Mouse (Mus musculus) forebrain, embryonic 11.5 days (tissue): ENCODE data around the gene Foxp1. TPM values are rescaled to one million over a fixed set of nuclear protein-coding genes. Genes with fewer than 3 reads are reported as not detected.

Experiments used
- ATAC-seq: fragments of 200-750 bp; cut with Nextera tagmentation; replicated peaks from 2 replicates; pipeline ENCODE4 v1.8.0; 2017; ENCODE audit warnings: moderate TSS enrichment; ENCODE audit not compliant: low FRiP score
- DNase-seq: peaks from one replicate; pipeline ENCODE4 v3.0.0-alpha.2; 2017; ENCODE audit warnings: low spot score
- H3K27ac ChIP-seq: fragments of 300-500 bp; sonication (generic); 2 replicates; pipeline ENCODE4 v1.5.1; 2014; ENCODE audit warnings: low read depth, low read length
- H3K27me3 ChIP-seq: fragments of 300-500 bp; sonication (generic); 2 replicates; pipeline ENCODE4 v1.6.1; 2014; ENCODE audit warnings: mild to moderate bottlenecking, low read length, mixed read lengths; ENCODE audit not compliant: control insufficient read depth, insufficient read depth
- H3K36me3 ChIP-seq: fragments of 300-500 bp; sonication (generic); 2 replicates; pipeline ENCODE4 v1.6.1; 2014; ENCODE audit warnings: mild to moderate bottlenecking, low read length, moderate library complexity, mixed read lengths; ENCODE audit not compliant: control insufficient read depth, insufficient read depth
- H3K4me1 ChIP-seq: fragments of 300-500 bp; sonication (generic); replicated peaks from 2 replicates; pipeline ENCODE4 v1.6.1; 2014; ENCODE audit warnings: low read length, mixed read lengths; ENCODE audit not compliant: control insufficient read depth, insufficient read depth
- H3K4me2 ChIP-seq: fragments of 300-500 bp; sonication (generic); 2 replicates; pipeline ENCODE4 v1.6.1; 2014; ENCODE audit warnings: low read depth, mild to moderate bottlenecking, low read length, moderate library complexity, mixed read lengths; ENCODE audit not compliant: severe bottlenecking
- H3K4me3 ChIP-seq: fragments of 300-500 bp; sonication (generic); 2 replicates; pipeline ENCODE4 v1.5.1; 2014; ENCODE audit warnings: low read depth, low read length
- H3K9ac ChIP-seq: fragments of 300-500 bp; sonication (generic); 2 replicates; pipeline ENCODE4 v1.6.1; 2014; ENCODE audit warnings: low read length
- H3K9me3 ChIP-seq: fragments of 300-500 bp; sonication (generic); 2 replicates; pipeline ENCODE4 v1.6.1; 2016; ENCODE audit warnings: low read length, mixed read lengths; ENCODE audit not compliant: control insufficient read depth
- WGBS: fragments of 180-500 bp; shearing (Covaris S2); extraction: QIAGEN DNeasy Blood & Tissue Kit; methylation state at CpG from one replicate; pipeline ENCODE4 v1.1.7; 2014; 5-methylcytosine and 5-hydroxymethylcytosine counted together
- polyA plus RNA-seq: library from polyadenylated mRNA; unstranded; fragments of >200 nt; fragmentation: Nextera tagmentation; extraction: Ambion mirVana; gene quantifications from 2 replicates; pipeline ENCODE4 v1.2.1, GENCODE M21; 2014

Foxp1 gene
- polyA plus RNA-seq, 1 experiment from 2014 or later = 91.5 TPM

GRCm38 (mm10) chr6:99354338-99354737, 168.2 kb downstream of the Foxp1 start:
- Histone ChIP-seq H3K36me3 (no peaks in the 10 kb centered on the region), H3K27ac (no peak overlapping the region), H3K27me3 (no peaks in the 10 kb centered on the region), H3K4me1 (no peaks in the 10 kb centered on the region), H3K4me2 (no peak overlapping the region), H3K9ac (no peak overlapping the region), H3K9me3 (no peaks in the 10 kb centered on the region), H3K4me3 (no peak overlapping the region)
- DNase-seq (no peak), ATAC-seq (no peak)
- 67% methylated on average over 2 of the region's 2 CpGs for WGBS

DNA sequence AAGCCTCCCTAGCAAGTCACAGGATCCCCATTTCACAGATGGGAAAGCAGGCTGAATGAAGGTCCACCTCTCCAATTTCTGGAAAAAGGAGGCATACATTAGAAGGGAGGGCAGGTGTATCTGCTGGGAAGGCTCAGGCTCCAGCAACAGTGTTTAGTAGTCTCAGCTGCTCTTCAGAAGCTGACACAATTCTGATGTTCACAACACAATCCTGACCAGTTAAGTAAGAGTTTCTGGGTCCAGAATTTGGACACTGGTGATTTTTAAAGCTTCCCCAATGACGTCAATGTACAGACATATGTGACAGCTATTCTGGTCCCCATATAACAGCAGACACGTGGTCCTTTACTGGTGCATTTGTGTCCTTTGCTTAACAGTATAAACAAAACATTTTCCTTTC, 169.1 kb downstream of the Foxp1 start:
- WGBS = 90% methylated on average over 2 of the region's 2 CpGs

GRCm38 (mm10) chr6:99350566-99350965, 172.0 kb downstream of the Foxp1 start:
- H3K4me1 ChIP-seq = no peaks in the 10 kb centered on the region
- no peak for ATAC-seq

More for the DNA sequence above, 169.1 kb downstream of the Foxp1 start:
- Histone ChIP-seq H3K4me1 (no peaks in the 10 kb centered on the region), H3K9ac (no peak overlapping the region), H3K9me3 (no peaks in the 10 kb centered on the region), H3K27ac (no peak overlapping the region), H3K4me3 (no peak overlapping the region), H3K4me2 (no peak overlapping the region), H3K36me3 (no peaks in the 10 kb centered on the region), H3K27me3 (no peaks in the 10 kb centered on the region)
- DNase-seq (no peak), ATAC-seq (no peak)

GRCm38 (mm10) chr6:99350156-99350555, 172.4 kb downstream of the Foxp1 start:
- Histone ChIP-seq H3K27ac (no peak overlapping the region), H3K9me3 (no peaks in the 10 kb centered on the region), H3K4me1 (no peaks in the 10 kb centered on the region), H3K27me3 (no peaks in the 10 kb centered on the region), H3K4me2 (no peak overlapping the region), H3K9ac (no peak overlapping the region), H3K4me3 (no peak overlapping the region), H3K36me3 (no peaks in the 10 kb centered on the region)
- WGBS = 93% methylated on average over 5 of the region's 5 CpGs
- DNase-seq (no peak), ATAC-seq (no peak)

More at GRCm38 (mm10) chr6:99350566-99350965, 172.0 kb downstream of the Foxp1 start:
- no peak overlapping the region for H3K4me2 ChIP-seq
- 90% methylated on average over 3 of the region's 3 CpGs for WGBS
- no peaks in the 10 kb centered on the region for H3K27me3 ChIP-seq
- no peak overlapping the region for H3K4me3 ChIP-seq
- H3K36me3 ChIP-seq = no peaks in the 10 kb centered on the region
- H3K27ac ChIP-seq = no peak overlapping the region
- no peak overlapping the region for H3K9ac ChIP-seq
- no peaks in the 10 kb centered on the region for H3K9me3 ChIP-seq
- DNase-seq = no peak

DNA sequence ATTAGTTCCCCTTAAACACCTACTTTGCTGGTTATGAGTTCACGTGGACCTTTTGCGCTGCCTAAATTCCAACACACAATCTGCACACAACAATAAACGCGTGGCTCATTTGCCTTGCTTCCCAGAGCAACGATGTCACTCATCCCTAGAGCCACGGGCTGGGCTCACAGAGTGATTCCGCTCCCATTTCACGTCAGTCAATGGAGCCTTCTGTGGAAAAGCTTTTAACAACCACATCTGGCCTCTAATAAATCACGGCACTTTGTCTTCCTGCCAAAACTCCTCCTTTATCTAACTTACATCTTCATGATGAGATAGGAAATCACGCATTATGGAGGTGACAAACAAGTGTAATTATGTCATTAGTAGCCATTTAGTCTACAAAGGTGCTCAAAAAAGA, 174.7 kb downstream of the Foxp1 start:
- H3K4me1 ChIP-seq = no peaks in the 10 kb centered on the region
- no peaks in the 10 kb centered on the region for H3K27me3 ChIP-seq
- no peak overlapping the region for H3K9ac ChIP-seq
- H3K9me3 ChIP-seq = no peaks in the 10 kb centered on the region
- WGBS = 53% methylated on average over 10 of the region's 10 CpGs
- ATAC-seq (no peak), DNase-seq (no peak)
- no peak overlapping the region for H3K4me3 ChIP-seq
- no peaks in the 10 kb centered on the region for H3K36me3 ChIP-seq
- no peak overlapping the region for H3K27ac ChIP-seq
- H3K4me2 ChIP-seq = no peak overlapping the region

DNA sequence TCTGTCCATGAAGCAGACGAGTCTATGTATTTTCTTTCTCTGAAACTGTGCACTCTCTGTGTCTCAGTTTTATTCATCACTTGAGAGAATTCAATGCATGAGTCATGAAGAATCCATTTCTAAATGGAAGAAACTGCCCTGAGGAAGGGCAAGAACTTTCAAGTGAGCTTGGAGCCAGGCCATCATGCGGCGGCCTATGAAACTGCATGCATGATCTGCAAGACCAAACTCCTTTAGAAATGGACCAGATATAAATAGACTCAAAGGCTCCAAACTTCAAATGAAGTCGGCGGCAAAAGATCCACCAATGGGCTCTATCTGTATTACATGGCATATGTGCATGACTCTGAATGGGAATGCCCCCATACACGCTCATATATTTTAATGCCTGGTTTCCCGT, 177.6 kb downstream of the Foxp1 start:
- Histone ChIP-seq H3K27ac (no peak overlapping the region), H3K4me3 (no peak overlapping the region), H3K4me2 (no peak overlapping the region), H3K9me3 (no peaks in the 10 kb centered on the region), H3K9ac (no peak overlapping the region), H3K36me3 (no peaks in the 10 kb centered on the region), H3K27me3 (no peaks in the 10 kb centered on the region), H3K4me1 (no peaks in the 10 kb centered on the region)
- 95% methylated on average over 7 of the region's 7 CpGs for WGBS
- DNase-seq (no peak), ATAC-seq (no peak)

- H3K27me3 ChIP-seq = no peaks in the 10 kb centered on the region
- H3K4me3 ChIP-seq = no peak overlapping the region
- no peak overlapping the region for H3K4me2 ChIP-seq
- 82% methylated on average over 3 of the region's 3 CpGs for WGBS
- H3K9me3 ChIP-seq = no peaks in the 10 kb centered on the region
- ATAC-seq = no peak
- H3K9ac ChIP-seq = no peak overlapping the region
- H3K27ac ChIP-seq = no peak overlapping the region
- H3K36me3 ChIP-seq = no peaks in the 10 kb centered on the region
- no peak for DNase-seq
- no peaks in the 10 kb centered on the region for H3K4me1 ChIP-seq
These were observed 178.2 kb downstream of the Foxp1 start for GRCm38 (mm10) chr6:99344357-99344756.

DNA sequence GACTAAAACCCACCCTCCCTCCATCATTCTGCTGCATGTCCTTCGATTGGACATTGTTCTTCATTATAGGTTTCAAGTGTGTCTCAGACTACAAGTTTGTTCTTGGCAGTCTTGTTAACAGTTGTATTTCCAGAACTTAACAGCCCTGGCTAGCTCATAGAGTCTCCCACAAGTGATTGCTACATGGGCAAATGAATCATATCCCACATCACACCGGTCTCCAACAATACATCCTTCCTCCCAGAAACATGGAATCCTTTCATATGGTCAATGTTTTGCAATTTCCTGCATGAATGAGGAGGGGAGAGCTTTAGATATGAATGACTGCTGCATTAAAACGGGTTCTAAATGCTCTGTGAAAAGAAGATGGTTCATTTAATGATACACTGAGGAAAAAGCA, 178.7 kb downstream of the Foxp1 start:
- Histone ChIP-seq H3K27me3 (no peaks in the 10 kb centered on the region), H3K27ac (no peak overlapping the region), H3K4me3 (no peak overlapping the region), H3K9ac (no peak overlapping the region), H3K4me2 (no peak overlapping the region), H3K36me3 (no peaks in the 10 kb centered on the region), H3K9me3 (no peaks in the 10 kb centered on the region), H3K4me1 (no peaks in the 10 kb centered on the region; the same call in 1 of the 2 replicates)
- DNase-seq (no peak), ATAC-seq (no peak)
- 86% methylated on average over 3 of the region's 3 CpGs for WGBS

GRCm38 (mm10) chr6:99342416-99342815, 180.1 kb downstream of the Foxp1 start:
- H3K36me3 ChIP-seq = no peaks in the 10 kb centered on the region
- no peak overlapping the region for H3K4me3 ChIP-seq
- no peaks in the 10 kb centered on the region for H3K9me3 ChIP-seq
- no peak overlapping the region for H3K9ac ChIP-seq
- no peak overlapping the region for H3K4me2 ChIP-seq
- DNase-seq (no peak), ATAC-seq (no peak)
- H3K27me3 ChIP-seq = no peaks in the 10 kb centered on the region
- H3K27ac ChIP-seq = no peak overlapping the region
- H3K4me1 ChIP-seq = no peaks in the 10 kb centered on the region; the same call in 1 of the 2 replicates
- WGBS = 94% methylated on average over 3 of the region's 3 CpGs
